Mouse (Mus musculus) spleen, adult 12 weeks (tissue): Measurements from ENCODE around the gene Olfr605.
"Not testable (repeated sequence)": the region's sequence is repeated elsewhere in the genome, so short reads cannot be mapped to it uniquely, and the experiment has no call there.

Experiments
- DNase-seq: peaks from one replicate; pipeline ENCODE4 v3.0.0; 2022; ENCODE audit warnings: low spot score

Olfr605 gene

GRCm38 (mm10) chr7:103445339-103445738 is at the start of gene Olfr605:
TSS of gene Olfr605 (minus strand) at chr7:103445439.
- DNase-seq = no peak

GRCm38 (mm10) chr7:103477106-103477505 is 31.9 kb upstream of the Olfr605 start:
- DNase-seq = not testable (repeated sequence)

- DNase-seq = no peak
These were observed 24.3 kb upstream of the Olfr605 start, which contains the start of gene Olfr608 for GRCm38 (mm10) chr7:103469577-103469976. TSS of gene Olfr608 (plus strand) at chr7:103469877.

GRCm38 (mm10) chr7:103460590-103460989 is 15.4 kb upstream of the Olfr605 start:
- DNase-seq = no peak

GRCm38 (mm10) chr7:103448746-103449145 is 3.5 kb upstream of the Olfr605 start, which contains the start of gene Olfr606:
TSS of gene Olfr606 (plus strand) at chr7:103449046.
- no peak for DNase-seq

GRCm38 (mm10) chr7:103414772-103415171 is 30.5 kb downstream of the Olfr605 start, which contains the start of gene Usp17lc:
TSS of gene Usp17lc (plus strand) at chr7:103415072.
- DNase-seq = not testable (repeated sequence)

GRCm38 (mm10) chr7:103406521-103407055 is 38.7 kb downstream of the Olfr605 start:
- not testable (repeated sequence) for DNase-seq

GRCm38 (mm10) chr7:103398981-103399380 is 46.3 kb downstream of the Olfr605 start:
- no peak for DNase-seq

- DNase-seq = no peak
These were observed 47.5 kb downstream of the Olfr605 start for GRCm38 (mm10) chr7:103397758-103398157.
